16 mouse cellular contexts compared by ENCODE assay signal in the genomic region with DNA sequence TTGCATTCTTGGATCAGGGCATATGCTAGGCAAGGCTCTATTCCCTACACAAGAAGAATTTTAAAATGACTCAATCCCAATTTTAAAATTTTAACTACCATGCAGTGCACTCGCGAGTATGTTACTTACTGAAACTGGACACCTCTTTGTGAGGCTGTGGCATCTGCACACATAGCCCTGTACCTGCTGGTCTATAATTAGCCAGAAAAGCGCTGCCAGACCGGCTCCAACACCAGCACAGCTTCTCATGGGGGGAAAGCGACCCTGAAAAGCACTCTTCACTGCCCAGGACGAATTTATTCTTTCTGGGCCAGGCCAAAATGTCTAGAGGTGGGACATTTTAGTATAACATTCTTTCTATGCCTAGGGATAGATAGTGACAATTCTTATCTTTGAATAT. TPM values are rescaled to one million over a fixed set of nuclear protein-coding genes. Genes with fewer than 3 reads are reported as not detected.
"Had no signal": no experiment of that assay in that cellular context is flagged by ENCODE, and none has a peak within 500 bp of the region (broad histone marks: within the 10 kb centered on the region; RNA-seq: fewer than 3 reads in every experiment).

No protein-coding gene starts in this region.

- H3K4me2 ChIP-seq: lung, embryonic 15.5 days; midbrain, embryonic 11.5 days; midbrain, embryonic 13.5 days; midbrain, embryonic 15.5 days; neural tube, embryonic 12.5 days; stomach, embryonic 15.5 days had no signal

- H3K9me3 ChIP-seq: lung, embryonic 15.5 days; megakaryocyte, embryonic 14.5 days; midbrain, embryonic 13.5 days; midbrain, embryonic 15.5 days; neural tube, embryonic 12.5 days; stomach, embryonic 15.5 days had no signal

- H3K4me3 ChIP-seq: lung, embryonic 15.5 days; megakaryocyte, embryonic 14.5 days; midbrain, embryonic 13.5 days; midbrain, embryonic 15.5 days; neural tube, embryonic 12.5 days; stomach, embryonic 15.5 days had no signal

- ATAC-seq: lung, postnatal 0 days; midbrain, embryonic 13.5 days; midbrain, embryonic 15.5 days had no signal

- DNase-seq: lung, adult 2 months; lung, postnatal 14 days; lung, postnatal 36 days; thymus, adult 2 months; thymus, postnatal 25 days had no signal

- H3K27me3 ChIP-seq: lung, embryonic 15.5 days; megakaryocyte, embryonic 14.5 days; midbrain, embryonic 13.5 days; midbrain, embryonic 15.5 days; neural tube, embryonic 12.5 days; stomach, embryonic 15.5 days had no signal

- H3K4me1 ChIP-seq: lung, embryonic 15.5 days; stomach, embryonic 15.5 days had no signal

- H3K27ac ChIP-seq: lung, embryonic 15.5 days; macrophage; midbrain, embryonic 13.5 days; midbrain, embryonic 15.5 days; neural tube, embryonic 12.5 days; stomach, embryonic 15.5 days; stomach, postnatal 0 days had no signal

- H3K9ac ChIP-seq: lung, embryonic 15.5 days; midbrain, embryonic 13.5 days; midbrain, embryonic 15.5 days; neural tube, embryonic 12.5 days; stomach, embryonic 15.5 days had no signal

RNA-seq across cellular contexts. Expression of gene Slc3a1, which starts 42.5 kb away (rescaled TPM):
- total RNA-seq: monocyte, adult 5-6 weeks had no signal
- polyA plus RNA-seq: macrophage had no signal
